Mouse (Mus musculus): ENCODE results near the gene Tmem251. TPM values are rescaled to one million over a fixed set of nuclear protein-coding genes. Genes with fewer than 3 reads are reported as not detected.

Gene Tmem251
- polyA plus RNA-seq, 1 experiment = 3.9 TPM

DNA sequence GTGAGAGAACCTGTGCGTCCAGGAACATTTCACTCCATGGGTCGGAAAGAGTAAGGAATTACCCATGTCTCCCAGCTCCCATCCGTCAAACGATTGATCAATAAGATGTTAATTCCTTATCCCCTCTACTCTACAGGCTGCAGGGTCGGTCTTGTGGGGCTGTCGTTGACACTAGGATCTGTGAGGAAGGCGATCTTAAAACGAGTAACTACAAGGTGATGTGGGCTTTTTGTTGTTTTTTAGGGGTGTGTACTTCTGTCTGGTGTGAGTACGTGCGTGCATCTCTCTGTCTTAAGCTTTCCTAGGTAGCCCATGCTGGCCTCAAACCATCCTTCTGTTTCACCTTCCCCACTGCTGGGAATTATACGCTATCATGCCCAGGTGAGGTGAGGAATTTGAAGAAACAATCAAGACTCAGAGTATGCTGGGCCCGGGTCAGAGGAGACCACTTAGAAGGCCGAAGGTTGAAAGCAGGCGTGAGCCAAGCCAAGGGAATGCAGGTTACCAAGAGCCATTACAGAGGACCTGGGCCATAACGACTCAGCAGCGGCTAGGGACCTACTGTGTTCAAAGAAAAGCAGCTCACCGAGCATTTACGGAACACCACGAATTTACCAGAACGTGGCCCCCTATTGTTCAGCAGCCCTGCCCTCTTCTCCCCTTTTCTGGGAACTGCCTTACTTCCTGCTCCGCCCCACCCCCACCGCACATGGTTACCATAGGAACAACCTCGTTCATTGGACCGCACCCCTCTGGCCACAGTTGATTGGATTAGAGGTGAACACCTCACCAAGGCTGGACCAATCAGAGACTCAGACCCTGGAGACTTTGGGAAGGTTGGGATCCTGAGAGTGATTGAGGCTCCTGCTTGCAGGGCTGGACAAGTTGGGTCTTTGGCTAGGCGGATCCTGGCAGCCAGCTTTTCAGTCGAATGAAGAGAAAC, 13.4 kb upstream of the Tmem251 start:
- peak; percentile 74 to 85 for DNase-seq
- 42% methylated on average over 26 of the region's 26 CpGs for WGBS

DNA sequence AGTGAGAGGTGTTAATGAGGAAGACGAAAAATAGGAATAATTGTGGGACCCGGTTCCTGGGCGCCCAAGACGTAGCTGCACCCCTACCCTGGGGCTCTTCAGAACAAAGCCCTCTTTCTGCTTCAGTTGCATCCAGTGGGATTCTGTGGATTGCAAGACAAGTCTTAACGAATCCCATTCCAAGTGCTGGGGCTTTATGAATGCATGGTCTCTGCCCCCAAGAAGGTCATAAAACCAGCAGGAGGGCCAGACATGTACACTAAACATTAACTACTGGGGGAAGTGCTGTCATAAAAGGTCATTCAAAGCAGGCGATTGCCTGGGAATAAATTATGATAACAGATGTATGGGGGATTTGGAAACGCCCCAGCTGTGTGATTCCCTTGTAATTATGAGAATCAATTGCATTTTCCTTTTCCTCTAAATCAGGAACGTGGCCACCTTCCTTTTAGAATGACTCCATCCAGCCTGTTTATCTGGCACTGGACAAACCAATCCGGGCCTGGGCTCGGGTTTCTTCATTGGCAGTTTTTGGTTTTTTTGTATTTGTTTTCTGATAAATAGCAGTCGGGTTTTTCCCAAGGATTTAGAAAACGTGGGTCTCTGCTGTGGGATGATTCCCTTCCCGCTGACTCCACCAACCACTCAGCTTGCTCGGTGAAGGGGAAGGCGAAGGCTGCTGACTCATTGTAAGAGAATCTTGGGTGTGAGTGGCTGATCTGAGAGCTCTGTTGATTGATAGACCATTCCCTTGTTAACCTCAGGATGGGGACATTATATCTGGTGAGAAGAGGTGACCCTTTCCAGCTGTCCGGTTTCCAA, 12.6 kb upstream of the Tmem251 start:
- Histone ChIP-seq H3K4me3 (replicated peaks; ENCODE audit: insufficient read depth, low read depth, low read length) (peak overlapping the region; percentile 46), H3K27ac (ENCODE audit: insufficient read depth, low read length) (no peak overlapping the region), H3K27me3 (ENCODE audit: control insufficient read depth, insufficient read depth, low read length) (no peaks in the 10 kb centered on the region), H3K4me1 (ENCODE audit: control insufficient read depth, insufficient read depth, low read length) (no peaks in the 10 kb centered on the region)
- WGBS = 40% methylated on average over 16 of the region's 16 CpGs
- no peak for DNase-seq
- TF ChIP-seq POLR2A (IDR thresholded peaks at IDR 0.05; ENCODE audit: borderline replicate concordance, insufficient read depth, low read length) = no peak
- TF ChIP-seq CTCF (IDR thresholded peaks at IDR 0.05; ENCODE audit: borderline replicate concordance, insufficient read depth, low read depth, low read length) = no peak

More for the DNA sequence above, 13.4 kb upstream of the Tmem251 start:
- TF ChIP-seq CTCF (IDR thresholded peaks at IDR 0.05; ENCODE audit: borderline replicate concordance, insufficient read depth, low read depth, low read length) (no peak), POLR2A (IDR thresholded peaks at IDR 0.05; ENCODE audit: borderline replicate concordance, insufficient read depth, low read length) (0 out of 2 replicates have a peak, but pooled peaks have one; percentile 21)
- no peak overlapping the region for H3K27ac ChIP-seq (ENCODE audit: insufficient read depth, low read length)
- H3K4me1 ChIP-seq (ENCODE audit: control insufficient read depth, insufficient read depth, low read length) = no peaks in the 10 kb centered on the region
- H3K27me3 ChIP-seq (ENCODE audit: control insufficient read depth, insufficient read depth, low read length) = no peaks in the 10 kb centered on the region
- H3K4me3 ChIP-seq (replicated peaks; ENCODE audit: insufficient read depth, low read depth, low read length) = peak overlapping the region; percentile 46

DNA sequence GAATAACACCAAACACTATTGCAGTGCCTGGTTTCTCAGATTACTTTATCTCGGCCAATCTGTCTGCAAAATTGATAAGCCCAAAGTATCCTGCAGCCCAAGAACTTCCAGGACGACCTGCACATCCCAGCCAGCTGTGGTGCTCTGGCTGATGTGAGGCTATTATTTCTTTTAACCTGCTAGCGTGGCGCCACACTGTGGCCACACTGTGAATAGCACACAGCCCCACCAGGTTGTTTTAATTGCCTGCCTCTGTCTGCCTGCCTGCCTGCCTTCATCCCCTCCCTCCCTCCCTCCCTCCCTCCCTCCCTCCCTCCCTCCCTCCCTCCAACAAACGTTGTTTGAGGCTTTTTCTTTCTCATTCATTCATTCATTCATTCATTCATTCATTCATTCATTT, 10.2 kb upstream of the Tmem251 start:
- Histone ChIP-seq H3K27me3 (ENCODE audit: control insufficient read depth, insufficient read depth, low read length) (no peaks in the 10 kb centered on the region), H3K27ac (ENCODE audit: insufficient read depth, low read length) (no peak overlapping the region), H3K4me1 (ENCODE audit: control insufficient read depth, insufficient read depth, low read length) (no peaks in the 10 kb centered on the region), H3K4me3 (replicated peaks; ENCODE audit: insufficient read depth, low read depth, low read length) (no peak overlapping the region)
- WGBS = 20% methylated on average over 4 of the region's 5 CpGs
- peak in 1 of 2 experiments; percentile 38 for DNase-seq
- no peak for TF ChIP-seq POLR2A (IDR thresholded peaks at IDR 0.05; ENCODE audit: borderline replicate concordance, insufficient read depth, low read length)
- TF ChIP-seq CTCF (IDR thresholded peaks at IDR 0.05; ENCODE audit: borderline replicate concordance, insufficient read depth, low read depth, low read length) = peak; percentile 59

DNA sequence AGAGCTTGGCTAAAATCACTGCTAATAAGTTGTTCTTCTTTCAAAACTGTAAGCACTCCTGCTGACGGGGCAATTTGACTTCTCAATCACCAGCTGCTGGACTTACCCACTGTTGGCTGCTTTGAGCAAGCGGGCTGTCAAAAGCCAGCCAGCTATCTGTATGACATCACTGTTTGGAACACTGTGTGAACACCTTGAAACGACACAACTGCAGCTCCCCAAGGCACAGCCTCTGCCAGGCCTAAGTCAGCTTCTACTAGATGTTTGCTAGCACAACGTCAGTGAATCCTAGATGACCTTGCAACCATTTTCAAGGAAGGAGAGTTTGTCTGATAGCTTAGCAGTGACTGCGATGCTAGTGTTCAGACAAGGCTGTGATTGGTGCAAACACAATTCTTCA, 4.5 kb upstream of the Tmem251 start:
- no peak for DNase-seq
- TF ChIP-seq CTCF (IDR thresholded peaks at IDR 0.05; ENCODE audit: borderline replicate concordance, insufficient read depth, low read depth, low read length) (no peak), POLR2A (IDR thresholded peaks at IDR 0.05; ENCODE audit: borderline replicate concordance, insufficient read depth, low read length) (no peak)
- WGBS = 64% methylated on average over 5 of the region's 5 CpGs
- Histone ChIP-seq H3K4me3 (replicated peaks; ENCODE audit: insufficient read depth, low read depth, low read length) (no peak overlapping the region), H3K27me3 (ENCODE audit: control insufficient read depth, insufficient read depth, low read length) (no peaks in the 10 kb centered on the region), H3K4me1 (ENCODE audit: control insufficient read depth, insufficient read depth, low read length) (no peaks in the 10 kb centered on the region; the same call in 1 of the 2 replicates), H3K27ac (ENCODE audit: insufficient read depth, low read length) (no peak overlapping the region)

DNA sequence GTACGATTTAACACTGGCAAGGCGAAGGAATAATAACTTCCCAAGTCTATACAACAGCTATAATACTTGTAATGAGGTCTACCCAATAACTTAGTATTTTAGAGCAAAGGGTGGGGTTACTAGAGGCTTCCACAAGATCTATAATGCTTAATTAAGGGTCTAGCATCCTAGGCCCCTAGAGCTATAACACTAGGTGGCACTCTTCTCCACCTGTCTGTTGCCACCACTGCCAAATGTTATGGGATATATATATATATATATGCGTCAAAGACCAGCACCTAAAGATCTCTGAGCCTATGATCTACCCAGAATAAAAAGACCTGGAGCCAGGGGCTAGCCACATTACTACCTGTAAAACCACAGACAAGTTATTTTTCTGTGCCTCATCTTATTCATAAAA, 3.3 kb upstream of the Tmem251 start:
- peak; percentile 25 to 36 for DNase-seq
- no peak overlapping the region for H3K4me3 ChIP-seq (replicated peaks; ENCODE audit: insufficient read depth, low read depth, low read length)
- H3K27ac ChIP-seq (ENCODE audit: insufficient read depth, low read length) = no peak overlapping the region
- no peaks in the 10 kb centered on the region; the same call in 1 of the 2 replicates for H3K4me1 ChIP-seq (ENCODE audit: control insufficient read depth, insufficient read depth, low read length)
- TF ChIP-seq POLR2A (IDR thresholded peaks at IDR 0.05; ENCODE audit: borderline replicate concordance, insufficient read depth, low read length) (no peak), CTCF (IDR thresholded peaks at IDR 0.05; ENCODE audit: borderline replicate concordance, insufficient read depth, low read depth, low read length) (peak; percentile 34; the same call in 1 of the 2 replicates)
- 60% methylated on average over 3 of the region's 3 CpGs for WGBS
- H3K27me3 ChIP-seq (ENCODE audit: control insufficient read depth, insufficient read depth, low read length) = no peaks in the 10 kb centered on the region

DNA sequence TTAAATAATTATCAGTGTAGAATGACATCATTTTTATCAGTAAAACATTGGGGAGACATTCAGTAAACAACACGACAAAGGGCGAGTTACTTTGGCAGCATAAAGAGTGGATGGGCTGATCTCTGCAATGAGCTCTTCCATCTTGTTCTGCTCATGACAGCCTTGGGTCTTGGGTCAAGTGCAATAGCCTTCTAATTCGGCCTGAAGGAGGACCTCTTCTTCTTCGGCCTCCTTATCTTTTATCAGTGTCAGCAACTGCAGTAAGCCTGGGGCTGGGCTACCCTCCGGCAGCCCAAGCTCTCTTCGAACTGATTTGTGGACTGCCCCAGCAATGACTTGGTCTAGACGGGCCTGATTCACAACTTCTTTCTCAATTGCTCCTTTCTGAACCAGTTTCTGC, 1.5 kb upstream of the Tmem251 start:
- TF ChIP-seq POLR2A (IDR thresholded peaks at IDR 0.05; ENCODE audit: borderline replicate concordance, insufficient read depth, low read length) (no peak), CTCF (IDR thresholded peaks at IDR 0.05; ENCODE audit: borderline replicate concordance, insufficient read depth, low read depth, low read length) (no peak)
- 89% methylated on average over 7 of the region's 7 CpGs for WGBS
- H3K27me3 ChIP-seq (ENCODE audit: control insufficient read depth, insufficient read depth, low read length) = no peaks in the 10 kb centered on the region
- no peak overlapping the region for H3K4me3 ChIP-seq (replicated peaks; ENCODE audit: insufficient read depth, low read depth, low read length)
- DNase-seq = no peak
- H3K4me1 ChIP-seq (ENCODE audit: control insufficient read depth, insufficient read depth, low read length) = no peaks in the 10 kb centered on the region; the same call in 1 of the 2 replicates
- no peak overlapping the region for H3K27ac ChIP-seq (ENCODE audit: insufficient read depth, low read length)

DNA sequence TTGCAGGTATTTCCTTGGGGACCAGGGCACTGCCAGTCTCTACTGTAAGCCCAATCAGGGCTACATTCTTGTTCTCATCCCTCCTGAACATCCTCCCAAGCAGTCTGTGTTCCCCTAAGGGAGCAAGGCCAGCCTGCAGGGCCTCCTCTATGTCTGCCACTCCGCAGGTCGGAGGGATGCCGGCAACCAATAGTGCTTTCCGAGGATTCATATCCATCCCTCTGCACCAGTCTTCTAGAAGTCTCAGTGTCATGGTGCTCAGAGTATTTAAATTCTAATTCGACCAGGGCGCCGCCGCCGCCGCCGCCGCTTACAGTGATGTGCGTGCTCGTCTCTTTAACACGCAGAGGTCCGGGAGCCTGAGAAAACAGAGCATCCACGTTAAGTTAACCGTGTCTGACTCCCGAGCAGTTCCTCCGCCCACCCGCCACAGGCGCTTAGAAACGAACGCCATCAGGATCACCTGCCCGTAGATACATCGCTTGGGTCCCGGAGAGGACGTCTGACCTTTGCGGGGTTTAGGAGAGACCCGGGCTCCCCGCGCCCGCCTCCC, 450 bp upstream of the Tmem251 start:
- Histone ChIP-seq H3K27ac (ENCODE audit: insufficient read depth, low read length) (peak overlapping the region; percentile 93), H3K27me3 (ENCODE audit: control insufficient read depth, insufficient read depth, low read length) (no peaks in the 10 kb centered on the region), H3K4me1 (ENCODE audit: control insufficient read depth, insufficient read depth, low read length) (no peaks in the 10 kb centered on the region; the same call in 1 of the 2 replicates), H3K4me3 (replicated peaks; ENCODE audit: insufficient read depth, low read depth, low read length) (peak overlapping the region; percentile 95)
- TF ChIP-seq CTCF (IDR thresholded peaks at IDR 0.05; ENCODE audit: borderline replicate concordance, insufficient read depth, low read depth, low read length) (no peak), POLR2A (IDR thresholded peaks at IDR 0.05; ENCODE audit: borderline replicate concordance, insufficient read depth, low read length) (no peak)
- WGBS = under 1% methylated on average over 33 of the region's 33 CpGs
- no peak for DNase-seq
